Mouse (Mus musculus) T-helper 17 cell (primary cell): Measurements from ENCODE around the gene Ribc2.

Experiments
- in situ Hi-C, 2 experiments: fragments of 300-600 bp; cut with MboI, MseI; formaldehyde crosslinking; loops; 1 replicate in 1 of 2; 2 replicates in 1 of 2; pipeline ENCODE4 v1.15.1; 2025; ENCODE audit warnings: high pct_unique_total_duplicates in 2 of 2

The Ribc2 gene

DNA sequence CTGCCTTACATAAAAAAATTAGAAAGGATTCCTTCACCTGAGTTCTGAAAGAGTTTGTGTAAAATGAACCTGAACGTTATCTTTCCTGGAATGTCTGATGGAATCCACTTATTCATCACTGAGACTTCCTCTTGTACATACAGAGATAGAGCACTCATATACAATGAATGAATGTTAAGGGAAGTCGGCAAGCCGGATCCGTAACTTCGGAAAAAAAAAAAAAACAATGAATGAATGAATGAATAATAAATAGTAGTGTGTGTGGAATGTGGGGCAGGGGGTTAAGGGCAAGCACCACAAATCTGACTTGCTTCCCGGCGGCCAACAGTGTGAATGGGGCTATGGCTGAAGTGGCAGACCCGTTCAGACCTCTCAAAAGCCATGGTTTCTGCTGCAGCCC, 45.7 kb downstream of the Ribc2 start:
- in situ Hi-C loops, result no loop called here

DNA sequence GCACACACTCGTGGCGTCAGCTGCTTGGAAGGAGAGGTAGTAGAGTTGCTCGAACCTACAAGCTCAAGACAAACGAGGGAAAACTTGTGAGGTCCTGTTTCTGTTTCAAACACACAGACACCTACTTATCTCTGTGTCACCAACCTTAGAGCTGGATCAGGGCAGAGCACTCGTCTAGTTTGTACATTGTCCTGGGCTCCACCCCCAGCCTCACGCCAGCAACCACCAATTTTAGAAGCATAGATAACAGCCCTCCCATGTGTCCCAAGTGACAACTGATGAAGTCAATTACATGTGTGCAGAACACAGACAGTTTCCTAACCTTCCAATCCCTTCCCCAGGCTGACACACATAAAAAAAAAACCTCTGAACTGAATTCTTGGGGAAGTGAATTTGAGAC, 46.3 kb downstream of the Ribc2 start:
- in situ Hi-C loops, result no loop called here

DNA sequence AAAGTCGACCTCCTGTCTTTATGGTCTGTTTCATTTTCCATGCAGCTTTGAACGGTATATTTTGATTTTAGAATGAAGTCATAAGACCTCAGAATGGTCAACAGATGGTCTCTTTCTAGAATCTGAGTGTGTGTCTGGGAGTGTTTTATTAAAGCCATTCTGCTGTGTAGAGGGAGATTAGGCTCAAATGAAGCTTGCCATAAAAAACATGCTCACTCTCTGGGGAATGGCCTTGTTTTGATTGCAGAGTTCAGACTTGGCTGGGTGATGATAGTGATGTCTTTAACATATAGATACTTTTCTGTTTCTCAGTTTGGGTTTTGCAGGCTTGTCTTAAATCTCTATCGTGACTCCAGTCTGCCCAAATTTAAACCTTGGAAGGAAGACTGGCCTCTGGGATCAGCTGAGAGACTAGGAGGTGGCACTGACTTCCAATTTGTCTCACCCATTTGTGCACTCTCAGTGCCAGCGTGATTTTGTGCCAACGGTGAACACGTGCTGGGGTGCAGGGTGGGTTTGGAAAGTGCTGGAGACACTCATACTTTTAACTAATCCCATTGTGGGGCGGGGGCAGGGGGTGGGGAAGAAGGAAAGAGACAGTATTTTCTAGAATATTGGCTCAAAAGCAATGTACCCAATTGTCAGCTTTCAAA, 47.8 kb downstream of the Ribc2 start:
- in situ Hi-C loops, result no loop called here

DNA sequence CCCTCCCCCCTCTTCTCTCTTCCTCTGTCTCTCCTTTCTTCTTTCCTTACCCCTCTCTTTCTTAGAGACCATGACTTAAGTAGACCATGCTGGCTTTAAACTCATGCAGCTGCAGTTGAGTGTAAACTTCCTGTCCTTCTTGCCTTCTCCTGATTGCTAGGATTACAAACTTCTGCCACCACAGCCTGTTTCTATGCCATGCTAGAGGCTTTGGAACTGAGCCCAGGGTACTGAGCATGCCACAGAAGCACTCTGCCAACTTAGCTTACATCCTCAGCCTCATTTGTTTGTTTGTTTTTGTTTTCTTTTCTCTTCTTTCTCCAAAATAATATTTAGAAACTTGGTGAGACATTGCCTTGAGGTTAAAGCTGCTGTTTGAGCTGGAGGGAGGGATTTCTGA, 48.5 kb downstream of the Ribc2 start:
- in situ Hi-C loops, result no loop called here

DNA sequence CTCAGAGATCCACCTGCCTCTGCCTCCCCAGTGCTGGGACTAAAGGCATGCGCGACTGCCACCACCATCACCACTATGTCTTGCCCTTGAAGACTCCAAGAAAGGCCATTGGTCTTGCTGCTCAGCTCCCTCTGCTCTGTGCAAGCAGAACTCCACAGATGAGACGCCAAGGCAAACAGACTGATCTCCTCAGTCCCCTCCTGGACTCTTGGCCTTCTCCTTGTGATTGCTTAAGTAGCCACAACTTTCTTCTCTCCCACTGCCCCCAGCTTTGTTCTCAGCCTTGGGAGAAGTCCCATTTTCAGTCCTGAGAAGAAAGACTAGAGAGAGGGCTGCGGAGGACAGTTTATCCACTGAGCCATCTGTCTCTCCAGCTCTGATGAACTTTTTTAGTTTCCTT, 50.2 kb downstream of the Ribc2 start:
- in situ Hi-C loops, result no loop called here

DNA sequence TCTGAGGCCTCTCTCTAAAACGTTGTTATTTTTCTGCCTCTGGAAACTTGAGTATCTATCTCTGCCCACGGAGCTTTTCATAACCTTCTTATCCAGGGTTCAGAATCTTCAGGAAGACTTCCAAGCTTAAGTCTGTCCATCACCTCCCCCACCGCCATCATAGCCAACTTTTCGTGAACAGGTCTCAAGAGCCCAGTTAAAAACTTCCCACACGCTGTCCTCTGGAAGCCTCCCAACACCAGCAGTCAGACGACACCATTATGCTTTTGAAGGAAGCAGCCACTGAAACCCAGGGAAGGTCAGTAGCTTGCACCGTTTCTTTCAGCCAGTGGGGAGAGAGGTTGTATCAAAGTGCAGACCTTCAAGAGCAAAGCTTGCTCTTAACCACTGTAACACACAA, 55.0 kb downstream of the Ribc2 start:
- in situ Hi-C loops, result no loop called here

DNA sequence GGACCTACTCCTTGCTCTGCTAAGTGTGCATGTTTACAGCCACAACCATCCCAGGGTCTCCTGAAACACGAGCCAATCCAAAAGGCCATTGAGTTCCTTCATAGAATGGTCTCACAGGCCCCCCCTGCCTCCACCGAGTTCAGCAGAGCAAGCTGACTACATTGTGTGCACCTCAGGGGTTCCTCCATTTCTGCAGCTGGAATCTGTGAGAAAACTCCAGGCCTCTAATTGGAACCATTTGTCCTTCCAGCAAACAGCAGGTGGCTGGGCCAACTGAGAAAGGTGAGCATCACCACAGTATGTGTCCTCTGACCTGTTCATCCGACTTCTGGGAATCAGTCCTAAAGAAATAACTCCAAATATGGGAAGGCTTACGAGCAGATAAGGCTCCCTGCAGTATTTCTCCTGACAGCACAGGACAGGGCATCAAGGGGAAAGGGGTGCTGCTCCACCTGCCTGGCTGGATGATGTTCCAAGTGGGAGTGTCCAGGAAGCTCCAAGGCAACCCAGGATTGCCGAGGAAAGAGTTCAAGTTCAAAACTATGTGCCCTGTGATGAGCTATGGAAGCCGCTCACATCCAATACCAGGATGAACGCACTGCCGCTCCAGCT, 56.4 kb downstream of the Ribc2 start:
- in situ Hi-C loops, result no loop called here
